Mouse (Mus musculus): Measurements from ENCODE around the gene Zfp84. TPM values are rescaled to one million over a fixed set of nuclear protein-coding genes. Genes with fewer than 3 reads are reported as not detected.
A peak's percentile ranks its signal among the peaks of the same experiment; 100 is the strongest.
"Not testable (repeated sequence)": the region's sequence is repeated elsewhere in the genome, so short reads cannot be mapped to it uniquely, and the experiment has no call there.

The Zfp84 gene
- 10 to 100 TPM; 18.6 to 19.0 TPM for total RNA-seq (2021)

- DNase-seq (ENCODE audit: extremely low spot score in 1 of 2, low spot score in 1 of 2): peak; percentile 66 to 68
Measured at GRCm38 (mm10) chr7:29768090-29768900, at the start of gene Zfp84. Gene Zfp84 (plus strand): TSS chr7:29768552.

- not testable (repeated sequence) for DNase-seq (ENCODE audit: extremely low spot score in 1 of 2, low spot score in 1 of 2)
Measured at GRCm38 (mm10) chr7:29725461-29726142, 42.8 kb upstream of the Zfp84 start.

GRCm38 (mm10) chr7:29726860-29727259, 41.5 kb upstream of the Zfp84 start, which contains the start of gene Catsperg2:
Gene Catsperg2 (minus strand): TSS chr7:29727032.
- DNase-seq (ENCODE audit: extremely low spot score in 1 of 2, low spot score in 1 of 2): not testable (repeated sequence)

- no peak for DNase-seq (ENCODE audit: extremely low spot score in 1 of 2, low spot score in 1 of 2)
Measured at GRCm38 (mm10) chr7:29728055-29728454, 40.3 kb upstream of the Zfp84 start.

GRCm38 (mm10) chr7:29742258-29742657, 26.1 kb upstream of the Zfp84 start:
- DNase-seq (ENCODE audit: extremely low spot score in 1 of 2, low spot score in 1 of 2): no peak

- no peak for DNase-seq (ENCODE audit: extremely low spot score in 1 of 2, low spot score in 1 of 2)
Measured at GRCm38 (mm10) chr7:29760476-29760875, 7.9 kb upstream of the Zfp84 start.

- DNase-seq (ENCODE audit: extremely low spot score in 1 of 2, low spot score in 1 of 2): no peak
Measured at GRCm38 (mm10) chr7:29764702-29765101, 3.6 kb upstream of the Zfp84 start.

- peak; percentile 70 to 74 for DNase-seq (ENCODE audit: extremely low spot score in 1 of 2, low spot score in 1 of 2)
Measured at GRCm38 (mm10) chr7:29767058-29767686, 1.2 kb upstream of the Zfp84 start.

- DNase-seq (ENCODE audit: extremely low spot score in 1 of 2, low spot score in 1 of 2): no peak
Measured at GRCm38 (mm10) chr7:29768980-29769379, 628 bp downstream of the Zfp84 start.

- DNase-seq (ENCODE audit: extremely low spot score in 1 of 2, low spot score in 1 of 2): no peak
Measured at GRCm38 (mm10) chr7:29773503-29773902, 5.2 kb downstream of the Zfp84 start.

- no peak for DNase-seq (ENCODE audit: extremely low spot score in 1 of 2, low spot score in 1 of 2)
Measured at GRCm38 (mm10) chr7:29774371-29774770, 6.0 kb downstream of the Zfp84 start.

- DNase-seq (ENCODE audit: extremely low spot score in 1 of 2, low spot score in 1 of 2): no peak
Measured at GRCm38 (mm10) chr7:29776568-29776967, 8.2 kb downstream of the Zfp84 start.

GRCm38 (mm10) chr7:29777372-29777771, 9.0 kb downstream of the Zfp84 start:
- DNase-seq (ENCODE audit: extremely low spot score in 1 of 2, low spot score in 1 of 2): no peak

- peak; percentile 72 to 75 for DNase-seq (ENCODE audit: extremely low spot score in 1 of 2, low spot score in 1 of 2)
Measured at GRCm38 (mm10) chr7:29783871-29784551, 15.7 kb downstream of the Zfp84 start, which contains the start of gene Zfp30. Gene Zfp30 (plus strand): TSS chr7:29783998.

- no peak for DNase-seq (ENCODE audit: extremely low spot score in 1 of 2, low spot score in 1 of 2)
Measured at GRCm38 (mm10) chr7:29785023-29785422, 16.7 kb downstream of the Zfp84 start.

GRCm38 (mm10) chr7:29785888-29786287, 17.5 kb downstream of the Zfp84 start:
- no peak for DNase-seq (ENCODE audit: extremely low spot score in 1 of 2, low spot score in 1 of 2)

GRCm38 (mm10) chr7:29792906-29793305, 24.6 kb downstream of the Zfp84 start:
- DNase-seq (ENCODE audit: extremely low spot score in 1 of 2, low spot score in 1 of 2): no peak

- no peak for DNase-seq (ENCODE audit: extremely low spot score in 1 of 2, low spot score in 1 of 2)
Measured at GRCm38 (mm10) chr7:29807046-29807445, 38.7 kb downstream of the Zfp84 start.

GRCm38 (mm10) chr7:29812244-29812643, 43.9 kb downstream of the Zfp84 start:
- no peak for DNase-seq (ENCODE audit: extremely low spot score in 1 of 2, low spot score in 1 of 2)

GRCm38 (mm10) chr7:29814381-29814780, 46.0 kb downstream of the Zfp84 start:
- no peak for DNase-seq (ENCODE audit: extremely low spot score in 1 of 2, low spot score in 1 of 2)
